Mouse (Mus musculus) NIH3T3 (cell line): ENCODE measurements around the gene Adgrf1.
"Not testable (repeated sequence)": the region's sequence is repeated elsewhere in the genome, so short reads cannot be mapped to it uniquely, and the experiment has no call there.

ENCODE experiments used
- DNase-seq: peaks from one replicate; pipeline ENCODE4 v3.0.0-alpha.2; 2012; ENCODE audit warnings: low read depth

Adgrf1 gene

GRCm38 (mm10) chr17:43267046-43267749, 2.9 kb upstream of the Adgrf1 start:
- no peak for DNase-seq

GRCm38 (mm10) chr17:43276220-43276619, 6.1 kb downstream of the Adgrf1 start:
- no peak for DNase-seq

GRCm38 (mm10) chr17:43277223-43277622, 7.1 kb downstream of the Adgrf1 start:
- DNase-seq, result peak; percentile 28

- no peak for DNase-seq
Measured at GRCm38 (mm10) chr17:43279671-43280070, 9.5 kb downstream of the Adgrf1 start.

GRCm38 (mm10) chr17:43282353-43282752, 12.2 kb downstream of the Adgrf1 start:
- no peak for DNase-seq

GRCm38 (mm10) chr17:43282828-43283227, 12.7 kb downstream of the Adgrf1 start:
- DNase-seq, result no peak

GRCm38 (mm10) chr17:43299515-43299914, 29.4 kb downstream of the Adgrf1 start:
- DNase-seq, result no peak

GRCm38 (mm10) chr17:43325986-43326671, 56.0 kb downstream of the Adgrf1 start:
- DNase-seq, result no peak

GRCm38 (mm10) chr17:43326726-43327700, 56.9 kb downstream of the Adgrf1 start:
- DNase-seq, result peak; percentile 67

GRCm38 (mm10) chr17:43327810-43328209, 57.7 kb downstream of the Adgrf1 start:
- DNase-seq, result no peak

- DNase-seq, result no peak
Measured at GRCm38 (mm10) chr17:43329216-43329615, 59.1 kb downstream of the Adgrf1 start.

- DNase-seq, result no peak
Measured at GRCm38 (mm10) chr17:43329761-43330183, 59.6 kb downstream of the Adgrf1 start.

GRCm38 (mm10) chr17:43332686-43333085, 62.6 kb downstream of the Adgrf1 start:
- no peak for DNase-seq

- no peak for DNase-seq
Measured at GRCm38 (mm10) chr17:43334074-43334473, 63.9 kb downstream of the Adgrf1 start.

- DNase-seq, result no peak
Measured at GRCm38 (mm10) chr17:43337643-43338042, 67.5 kb downstream of the Adgrf1 start.

- no peak for DNase-seq
Measured at GRCm38 (mm10) chr17:43338279-43338678, 68.2 kb downstream of the Adgrf1 start.

GRCm38 (mm10) chr17:43346499-43346898, 76.4 kb downstream of the Adgrf1 start:
- DNase-seq, result not testable (repeated sequence)

GRCm38 (mm10) chr17:43357902-43358539, 87.9 kb downstream of the Adgrf1 start:
- no peak for DNase-seq

- no peak for DNase-seq
Measured at GRCm38 (mm10) chr17:43359826-43360619, 89.9 kb downstream of the Adgrf1 start, which contains the start of gene Adgrf5. Gene Adgrf5, plus strand, starts transcription at chr17:43360451.

- DNase-seq, result no peak
Measured at GRCm38 (mm10) chr17:43361021-43361420, 90.9 kb downstream of the Adgrf1 start.

- no peak for DNase-seq
Measured at GRCm38 (mm10) chr17:43362362-43362761, 92.2 kb downstream of the Adgrf1 start.
